Mouse (Mus musculus) MEL (cell line): ENCODE measurements at regions not wholly inside any gene's neighbourhood (a gene's known extent, or its start where the extent isn't known, plus 50 kb on each side); places are given as distances from the start of the nearest gene placed in this dataset.

Source experiments
- DNase-seq: peaks from one replicate; pipeline ENCODE4 v3.0.0; 2011; ENCODE audit warnings: low read depth, low spot score
- H3K27ac ChIP-seq: 2 replicates; pipeline ENCODE4 v1.5.1; 2012; ENCODE audit warnings: low read depth, mild to moderate bottlenecking, control low read depth, low read length, moderate library complexity; ENCODE audit not compliant: control insufficient read depth
- H3K27me3 ChIP-seq, 2 experiments: fragments of 150-350 bp in 1 of 2; sonication (generic) in 1 of 2; 2 replicates each; pipeline ENCODE4 v1.6.1; 2012; ENCODE audit warnings: low read length in 2 of 2, mild to moderate bottlenecking in 2 of 2, improper control_type of control experiment in 1 of 2, moderate library complexity in 1 of 2; ENCODE audit not compliant: insufficient read depth in 2 of 2, control insufficient read depth in 1 of 2
- H3K36me3 ChIP-seq, 2 experiments: 2 replicates each; pipeline ENCODE4 v1.6.1; 2012 to 2014; ENCODE audit warnings: low read length in 2 of 2, improper control_type of control experiment in 1 of 2, inconsistent platforms in 1 of 2, mild to moderate bottlenecking in 1 of 2; ENCODE audit not compliant: insufficient read depth in 2 of 2, control insufficient read depth in 1 of 2
- H3K4me1 ChIP-seq, 2 experiments: fragments of 150-350 bp in 1 of 2; sonication (generic) in 1 of 2; 2 replicates each; pipeline ENCODE4 v1.6.1; 2012; ENCODE audit warnings: low read length in 2 of 2, improper control_type of control experiment in 1 of 2, mild to moderate bottlenecking in 1 of 2; ENCODE audit not compliant: insufficient read depth in 2 of 2, control insufficient read depth in 1 of 2
- H3K4me3 ChIP-seq, 2 experiments: fragments of 150-350 bp in 1 of 2; sonication (generic) in 1 of 2; 2 replicates each; pipeline ENCODE4 v1.5.1; 2012; ENCODE audit warnings: low read depth in 2 of 2, low read length in 2 of 2, mild to moderate bottlenecking in 2 of 2, moderate library complexity in 2 of 2, control low read depth in 1 of 2, improper control_type of control experiment in 1 of 2; ENCODE audit not compliant: control insufficient read depth in 1 of 2, insufficient read depth in 1 of 2
- H3K79me2 ChIP-seq: 2 replicates; pipeline ENCODE4 v1.6.1; 2012; ENCODE audit warnings: mild to moderate bottlenecking, low read length, moderate library complexity; ENCODE audit not compliant: control insufficient read depth, poor library complexity, insufficient read depth
- H3K9ac ChIP-seq: 2 replicates; pipeline ENCODE4 v1.6.1; 2012; ENCODE audit warnings: low read depth, mild to moderate bottlenecking, control low read depth, low read length, moderate library complexity; ENCODE audit not compliant: control insufficient read depth, poor library complexity, severe bottlenecking
- H3K9me3 ChIP-seq: fragments of 150-350 bp; sonication (generic); replicated peaks from 2 replicates; pipeline ENCODE4 v1.6.1; 2012; ENCODE audit warnings: mild to moderate bottlenecking, low read length, improper control_type of control experiment, moderate library complexity; ENCODE audit not compliant: insufficient read depth
- CTCF ChIP-seq, 3 experiments: IDR thresholded peaks in 2 of 3; conservative IDR thresholded peaks in 1 of 3; 2 replicates each; pipeline ENCODE4 v1.5.1; 2011 to 2012; ENCODE audit warnings: low read length in 3 of 3, low read depth in 2 of 3, mild to moderate bottlenecking in 2 of 3, improper control_type of control experiment in 1 of 3, inconsistent platforms in 1 of 3, mixed read lengths in 1 of 3, moderate library complexity in 1 of 3; ENCODE audit not compliant: control insufficient read depth in 1 of 3, insufficient read depth in 1 of 3, poor library complexity in 1 of 3, severe bottlenecking in 1 of 3
- ELF1 ChIP-seq: IDR thresholded peaks from 2 replicates; pipeline ENCODE4 v1.6.1; 2014; ENCODE audit warnings: low read depth, mild to moderate bottlenecking, inconsistent platforms, low read length, improper control_type of control experiment, moderate library complexity
- EP300 ChIP-seq, 2 experiments: IDR thresholded peaks; 2 replicates each; pipeline ENCODE4 v1.6.1; 2011; ENCODE audit warnings: improper control_type of control experiment in 2 of 2, low read length in 2 of 2, low read depth in 1 of 2, mild to moderate bottlenecking in 1 of 2
- ETS1 ChIP-seq: IDR thresholded peaks from 2 replicates; pipeline ENCODE4 v1.6.1; 2012; ENCODE audit warnings: low read depth, mild to moderate bottlenecking, inconsistent platforms, low read length, improper control_type of control experiment, moderate library complexity
- GABPA ChIP-seq: IDR thresholded peaks from 2 replicates; pipeline ENCODE4 v1.6.1; 2012; ENCODE audit warnings: low read depth, mild to moderate bottlenecking, inconsistent platforms, low read length, improper control_type of control experiment, moderate library complexity
- JUND ChIP-seq: IDR thresholded peaks from 2 replicates; pipeline ENCODE4 v1.6.1; 2011; ENCODE audit warnings: low read depth, mild to moderate bottlenecking, improper control_type of control experiment, low read length
- MAX ChIP-seq: IDR thresholded peaks from 2 replicates; pipeline ENCODE4 v1.6.1; 2011; ENCODE audit warnings: low read length, improper control_type of control experiment
- MAZ ChIP-seq: IDR thresholded peaks from 2 replicates; pipeline ENCODE4 v1.6.1; 2012; ENCODE audit warnings: low read depth, mild to moderate bottlenecking, inconsistent platforms, low read length, improper control_type of control experiment
- MYC ChIP-seq: IDR thresholded peaks from 2 replicates; pipeline ENCODE4 v1.6.1; 2011; ENCODE audit warnings: low read depth, mild to moderate bottlenecking, low read length, improper control_type of control experiment, moderate library complexity
- POLR2AphosphoS2 ChIP-seq: IDR thresholded peaks from 2 replicates; pipeline ENCODE4 v1.6.1; 2011; ENCODE audit warnings: low read length, improper control_type of control experiment
- POLR2AphosphoS5 ChIP-seq: IDR thresholded peaks from 2 replicates; pipeline ENCODE4 v1.6.1; 2012; ENCODE audit warnings: low read depth, borderline replicate concordance, mild to moderate bottlenecking, inconsistent platforms, low read length, moderate library complexity, mixed read lengths
- RCOR1 ChIP-seq: IDR thresholded peaks from 2 replicates; pipeline ENCODE4 v1.6.1; 2012; ENCODE audit warnings: low read depth, mild to moderate bottlenecking, inconsistent platforms, low read length, improper control_type of control experiment
- TBP ChIP-seq: IDR thresholded peaks from 2 replicates; pipeline ENCODE4 v1.8.0; 2011; ENCODE audit warnings: low read depth, low read length, improper control_type of control experiment
- USF2 ChIP-seq, 2 experiments: IDR thresholded peaks; 2 replicates each; pipeline ENCODE4 v1.6.1; 2011 to 2012; ENCODE audit warnings: improper control_type of control experiment in 2 of 2, low read length in 2 of 2, borderline replicate concordance in 1 of 2, inconsistent platforms in 1 of 2, low read depth in 1 of 2, mild to moderate bottlenecking in 1 of 2; ENCODE audit not compliant: insufficient read depth in 1 of 2
- ZKSCAN1 ChIP-seq: IDR thresholded peaks from 2 replicates; pipeline ENCODE4 v1.6.1; 2012; ENCODE audit warnings: low read depth, mild to moderate bottlenecking, inconsistent platforms, low read length, improper control_type of control experiment, moderate library complexity
- ZMIZ1 ChIP-seq: IDR thresholded peaks from 2 replicates; pipeline ENCODE4 v1.6.1; 2012; ENCODE audit warnings: low read depth, mild to moderate bottlenecking, inconsistent platforms, low read length, improper control_type of control experiment, moderate library complexity

DNA sequence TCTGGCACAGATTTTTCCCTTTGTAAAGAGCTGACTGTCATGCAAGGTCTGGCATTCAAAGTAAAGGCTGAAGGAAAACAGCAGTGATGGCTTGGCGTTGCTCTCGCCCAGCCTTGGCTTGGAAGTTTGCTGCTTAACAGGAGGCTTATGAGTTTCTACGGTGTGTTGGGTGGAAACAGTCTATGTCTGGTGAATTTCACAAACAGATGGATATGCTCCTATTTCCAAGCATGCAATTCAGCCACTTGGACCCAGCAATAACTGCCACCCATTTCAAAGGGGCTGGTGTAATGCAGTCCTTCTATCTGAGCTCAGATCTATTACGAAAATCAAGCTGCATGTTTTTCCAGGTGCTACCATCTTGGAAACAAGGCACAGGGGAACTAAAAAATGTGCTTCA, 632.2 kb upstream of the 2610301B20Rik start:
- Histone ChIP-seq H3K36me3 (no peaks in the 10 kb centered on the region), H3K27me3 (no peaks in the 10 kb centered on the region), H3K4me3 (no peak overlapping the region), H3K9ac (no peak overlapping the region), H3K4me1 (no peaks in the 10 kb centered on the region), H3K9me3 (no peaks in the 10 kb centered on the region), H3K27ac (no peak overlapping the region), H3K79me2 (no peaks in the 10 kb centered on the region)
- TF ChIP-seq RCOR1 = no peak
- TF ChIP-seq POLR2AphosphoS5 = no peak
- TF ChIP-seq TBP = no peak
- no peak for TF ChIP-seq MAZ
- TF ChIP-seq MYC = no peak
- no peak for TF ChIP-seq JUND
- TF ChIP-seq POLR2AphosphoS2 = no peak
- no peak for TF ChIP-seq ZMIZ1
- no peak for DNase-seq

DNA sequence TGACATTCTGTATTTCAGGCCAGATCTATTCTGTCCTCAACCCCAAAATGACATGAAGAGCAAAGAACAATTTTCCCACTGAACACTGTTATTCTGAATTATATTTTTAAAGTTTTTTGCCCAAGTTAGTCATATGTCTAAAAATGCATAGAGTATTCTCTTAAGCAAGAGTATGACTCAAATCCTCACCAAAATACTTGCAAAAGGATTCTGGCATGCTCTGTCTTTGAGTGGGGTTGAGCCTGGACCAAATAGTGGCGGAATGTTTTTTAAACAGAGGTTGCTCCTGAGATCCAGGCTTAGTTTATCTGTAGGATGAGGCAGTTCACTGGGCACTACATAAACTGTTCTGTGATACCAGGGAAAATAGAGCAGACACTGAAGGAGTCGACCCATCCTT, 631.4 kb upstream of the 2610301B20Rik start:
- no peak for DNase-seq

DNA sequence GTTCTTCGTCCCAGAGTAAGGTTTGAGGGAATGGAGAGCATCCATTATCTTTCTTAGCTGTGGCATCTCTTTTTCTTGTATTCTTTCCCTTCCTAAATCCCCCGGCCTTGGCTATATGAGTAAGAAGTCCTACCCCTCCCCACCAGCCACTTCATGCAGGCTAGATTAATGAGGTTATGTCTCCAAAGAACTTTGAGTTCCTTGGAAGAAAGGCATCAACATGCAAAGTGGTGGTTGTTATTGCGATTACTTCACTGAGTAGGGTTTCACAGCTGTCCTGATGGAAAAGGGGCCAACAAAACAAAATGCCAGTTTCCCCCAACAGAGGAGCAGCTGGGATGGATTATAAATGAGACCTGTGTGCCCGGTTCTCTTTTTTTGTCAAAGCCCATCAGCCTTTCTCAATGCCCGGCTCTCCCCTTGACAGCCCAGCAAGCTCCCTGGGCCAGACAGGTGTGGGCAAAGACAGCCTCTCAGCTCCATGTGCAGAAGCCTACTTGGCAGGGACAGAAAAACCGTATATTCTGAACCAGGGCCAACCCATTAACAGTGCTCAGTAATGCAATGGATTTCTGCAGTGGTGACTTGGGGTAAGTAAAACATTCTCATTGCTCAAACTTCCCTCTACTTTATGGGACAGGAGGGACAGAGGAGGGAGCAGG, 620.1 kb upstream of the 2610301B20Rik start:
- H3K36me3 ChIP-seq = no peaks in the 10 kb centered on the region
- H3K27me3 ChIP-seq = no peaks in the 10 kb centered on the region
- H3K9me3 ChIP-seq = no peaks in the 10 kb centered on the region
- no peak overlapping the region for H3K27ac ChIP-seq
- H3K4me1 ChIP-seq = no peaks in the 10 kb centered on the region
- no peak overlapping the region for H3K9ac ChIP-seq
- H3K4me3 ChIP-seq = no peak overlapping the region
- TF ChIP-seq GABPA (no peak), ZKSCAN1 (no peak), TBP (no peak), ETS1 (no peak), POLR2AphosphoS5 (no peak), JUND (no peak), CTCF (IDR thresholded peaks at IDR 0.05 in 2 of 3, conservative IDR thresholded peaks at IDR 0.05 in 1 of 3; ENCODE audit: control insufficient read depth in 1 of 3, insufficient read depth in 1 of 3, low read depth in 2 of 3, low read length in 3 of 3, poor library complexity in 1 of 3, severe bottlenecking in 1 of 3) (no peak), EP300 (IDR thresholded peaks at IDR 0.05; ENCODE audit: low read depth in 1 of 2, low read length in 2 of 2) (no peak), ELF1 (no peak), USF2 (IDR thresholded peaks at IDR 0.05; ENCODE audit: borderline replicate concordance in 1 of 2, insufficient read depth in 1 of 2, low read depth in 1 of 2, low read length in 2 of 2) (no peak), MYC (no peak)
- DNase-seq = no peak
- no peaks in the 10 kb centered on the region for H3K79me2 ChIP-seq

More for the DNA sequence above, 631.4 kb upstream of the 2610301B20Rik start:
- Histone ChIP-seq H3K27ac (no peak overlapping the region), H3K9me3 (no peaks in the 10 kb centered on the region), H3K27me3 (no peaks in the 10 kb centered on the region), H3K36me3 (no peaks in the 10 kb centered on the region), H3K4me3 (no peak overlapping the region), H3K9ac (no peak overlapping the region), H3K4me1 (no peaks in the 10 kb centered on the region), H3K79me2 (no peaks in the 10 kb centered on the region)
- TF ChIP-seq MAX = no peak
